Mouse (Mus musculus): Measurements from ENCODE around the gene Atg4d.

DNA sequence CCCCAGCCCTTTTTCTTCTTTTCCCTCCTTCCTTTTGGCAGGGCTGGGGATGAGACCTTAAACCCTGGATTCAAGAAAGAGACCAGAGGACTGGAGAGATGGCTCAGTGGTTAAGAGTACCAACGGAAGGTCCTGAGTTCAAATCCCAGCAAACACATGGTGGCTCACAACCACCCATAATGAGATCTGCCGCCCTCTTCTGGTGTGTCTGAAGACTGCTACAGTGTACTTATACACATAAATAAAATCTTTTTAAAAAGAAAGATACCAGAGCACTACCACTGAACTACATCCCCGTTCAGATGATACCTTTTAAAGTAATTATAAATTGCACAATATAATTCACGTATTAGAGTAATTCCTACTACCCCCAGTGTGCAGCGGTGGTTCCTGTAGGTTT lies 32.2 kb upstream of the Atg4d start:
- TF ChIP-seq CTCF (IDR thresholded peaks at IDR 0.05; ENCODE audit: low read depth, low read length) (no peak), POLR2A (IDR thresholded peaks at IDR 0.05; ENCODE audit: extremely low read depth, insufficient read depth, low read length) (no peak)
